Mouse (Mus musculus): ENCODE results near the gene Dhrs3.

The Dhrs3 gene

GRCm38 (mm10) chr4:144975505-144975904 is 82.9 kb downstream of the Dhrs3 start:
- DNase-seq: no peak

GRCm38 (mm10) chr4:144977057-144977456 is 84.4 kb downstream of the Dhrs3 start:
- DNase-seq: no peak

All from cerebellum, postnatal 25 days (tissue).